Mouse (Mus musculus): ENCODE measurements at regions not wholly inside any gene's neighbourhood (a gene's known extent, or its start where the extent isn't known, plus 50 kb on each side); places are given as distances from the start of the nearest gene placed in this dataset.
"Not testable (repeated sequence)": the region's sequence is repeated elsewhere in the genome, so short reads cannot be mapped to it uniquely, and the experiment has no call there.

DNA sequence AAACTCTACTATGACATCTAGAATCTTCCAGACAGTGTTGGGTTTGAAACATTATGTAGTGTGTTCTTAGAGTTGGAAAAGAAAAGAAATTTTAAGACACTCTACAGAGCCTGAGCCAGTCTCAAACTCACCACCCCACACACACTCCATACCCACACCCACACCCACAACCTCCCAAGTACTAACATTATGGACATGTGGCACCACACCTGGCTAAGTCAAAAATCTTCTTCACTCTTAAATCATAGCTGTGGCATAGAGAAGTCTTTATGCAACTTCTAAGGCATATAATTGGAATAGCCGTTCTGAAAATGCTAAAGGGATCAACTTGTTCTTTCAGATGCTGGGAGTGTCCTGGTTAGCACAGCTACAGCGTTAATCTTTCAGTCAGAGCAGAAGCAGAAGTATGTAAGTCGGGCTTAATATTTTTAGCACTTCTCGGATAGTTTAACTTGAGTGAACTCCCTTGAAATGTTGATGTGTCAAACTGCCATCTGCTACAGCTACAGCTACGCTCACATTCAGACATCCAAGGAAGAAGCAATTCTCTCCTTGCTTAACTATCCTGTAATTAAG, 68.6 kb upstream of the Creb1 start:
- no peak for DNase-seq

GRCm38 (mm10) chr1:64461616-64462015, 70.8 kb upstream of the Creb1 start:
- not testable (repeated sequence) for DNase-seq

DNA sequence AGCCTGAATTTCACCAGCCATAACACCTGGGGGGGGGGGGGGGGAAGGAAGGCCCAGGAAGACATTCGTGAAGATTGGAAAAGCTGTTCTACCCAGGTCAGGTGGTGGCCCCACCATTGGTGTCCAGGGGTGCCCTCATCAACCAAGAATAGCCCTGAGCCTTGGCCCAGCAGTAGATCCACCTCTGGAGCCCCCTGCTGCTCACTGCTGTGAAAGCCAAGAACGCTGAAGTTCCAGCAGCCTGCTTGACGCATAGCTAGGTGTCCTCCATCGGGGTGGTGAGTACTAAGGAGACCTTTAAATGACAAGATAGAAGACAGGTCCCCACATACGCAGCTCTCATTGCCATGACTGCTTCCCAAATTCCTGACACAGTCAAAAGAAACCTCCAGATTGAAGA, 74.6 kb upstream of the Creb1 start:
- no peak for DNase-seq

GRCm38 (mm10) chr1:64449141-64449540, 83.3 kb upstream of the Creb1 start:
- no peak for DNase-seq

- peak; percentile 88 for DNase-seq
These were observed 84.4 kb upstream of the Creb1 start for GRCm38 (mm10) chr1:64448090-64448489.

- peak; percentile 31 for DNase-seq
These were observed 86.0 kb upstream of the Creb1 start for GRCm38 (mm10) chr1:64446492-64446891.

DNA sequence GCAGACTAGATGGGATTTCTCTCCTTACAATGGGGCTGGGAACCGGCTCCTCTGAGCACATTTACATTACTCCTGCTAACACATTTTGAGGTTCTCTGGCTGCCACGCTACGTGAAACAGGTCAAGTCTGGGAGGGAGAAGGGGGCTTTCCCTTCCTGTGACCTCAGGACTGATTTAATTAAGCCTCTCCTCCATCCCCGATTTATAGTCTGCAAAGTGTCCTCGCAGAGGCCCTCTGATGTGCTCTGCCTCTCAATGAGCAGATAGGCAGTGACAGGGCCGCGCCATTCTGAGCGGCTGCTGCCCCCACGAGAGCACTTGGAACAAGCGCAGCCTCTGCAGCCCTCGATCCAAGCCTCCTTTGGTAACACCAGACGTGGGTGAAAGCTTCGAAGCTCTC, 86.5 kb upstream of the Creb1 start:
- DNase-seq: peak; percentile 92

DNA sequence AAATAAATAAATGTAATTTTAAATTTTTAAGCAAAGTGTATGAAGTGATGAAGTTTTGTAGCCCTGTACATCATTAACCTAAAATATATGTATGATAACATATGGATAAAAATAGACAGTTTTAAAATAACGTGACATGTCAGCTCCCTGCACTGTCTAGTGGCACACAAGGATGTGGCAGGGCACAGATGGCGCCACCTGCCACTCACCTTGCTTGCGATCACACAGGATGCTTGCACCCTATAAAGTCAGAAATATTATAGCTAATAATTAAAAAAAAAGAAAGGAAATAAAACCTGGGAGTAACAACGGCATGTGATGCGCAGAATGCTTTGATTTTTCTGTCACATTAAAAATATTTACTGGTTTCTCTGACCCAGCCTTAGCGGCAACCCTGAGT, 89.0 kb upstream of the Creb1 start:
- DNase-seq: no peak

DNA sequence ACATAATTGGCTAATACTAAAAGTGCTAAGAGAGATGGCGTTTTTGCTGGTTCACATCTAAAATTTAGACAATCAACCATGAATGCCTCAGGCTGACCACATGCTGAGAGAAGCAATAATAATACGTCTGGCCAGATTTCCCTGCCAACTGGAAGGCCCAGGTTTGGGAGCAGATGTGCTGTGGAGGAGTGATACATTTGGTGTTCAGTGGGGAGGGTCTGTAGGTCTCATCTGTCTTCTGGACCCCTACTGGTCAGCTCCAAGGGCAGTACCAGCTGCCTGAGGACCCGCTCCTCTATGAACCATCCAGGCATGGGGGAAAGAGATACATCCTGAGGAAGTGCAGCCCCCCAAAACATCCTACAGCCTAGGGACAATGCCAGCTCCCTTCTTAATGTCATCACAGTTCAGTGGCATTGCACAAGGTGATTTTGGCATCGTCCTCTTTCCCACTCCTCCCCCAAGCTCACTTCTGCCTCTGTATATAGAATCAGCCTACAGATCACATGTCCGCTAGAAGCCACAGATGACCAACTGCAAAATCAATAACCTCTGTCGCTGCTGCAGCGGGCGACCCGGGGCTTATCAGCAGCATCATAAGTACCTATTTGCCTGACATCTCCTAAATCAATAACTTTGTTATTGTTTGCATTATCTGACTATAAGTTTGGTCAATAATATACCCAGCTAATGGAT, 90.1 kb upstream of the Creb1 start:
- DNase-seq: no peak

GRCm38 (mm10) chr1:64423256-64423655, 109.2 kb upstream of the Creb1 start:
- DNase-seq: no peak

- DNase-seq: no peak
These were observed 113.9 kb upstream of the Creb1 start for GRCm38 (mm10) chr1:64418567-64418966.

DNA sequence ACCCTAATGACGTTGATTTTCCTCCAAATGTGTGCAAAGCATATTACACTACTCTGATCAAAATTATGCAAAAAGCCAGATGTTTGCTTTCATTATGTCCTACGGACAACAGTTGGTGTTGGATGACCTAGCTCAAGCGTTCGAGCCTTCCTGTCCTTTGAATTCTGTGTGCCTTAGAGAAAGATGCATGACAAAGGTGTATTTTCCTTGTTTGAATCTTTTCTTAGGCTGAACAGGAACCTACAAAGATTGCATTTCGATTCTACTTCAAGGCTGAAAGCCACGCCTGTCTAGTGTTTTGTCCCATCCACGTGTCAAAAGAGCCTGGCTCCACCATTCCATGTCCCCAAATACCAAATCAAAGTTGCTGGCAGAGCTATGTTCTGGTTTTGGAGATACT, 116.5 kb upstream of the Creb1 start:
- DNase-seq: no peak

DNA sequence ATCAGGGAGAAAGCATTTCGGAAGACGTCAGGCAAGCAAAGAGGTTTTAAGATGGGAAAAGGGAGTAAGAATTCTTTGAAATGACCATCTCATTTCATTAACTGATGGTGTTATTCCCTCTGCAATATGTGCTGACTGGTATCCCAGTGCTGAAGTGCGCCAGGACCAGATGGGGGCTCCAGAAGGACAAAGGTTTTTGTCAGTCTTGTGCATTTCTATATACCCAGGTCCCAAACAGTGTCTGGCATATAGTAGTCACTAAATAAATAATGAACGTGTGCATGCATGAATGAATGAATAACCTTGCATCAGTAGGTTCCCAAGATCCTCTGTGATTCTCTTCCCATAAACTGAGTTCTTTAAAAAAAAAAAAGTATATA, 119.3 kb upstream of the Creb1 start:
- DNase-seq: peak; percentile 58

DNA sequence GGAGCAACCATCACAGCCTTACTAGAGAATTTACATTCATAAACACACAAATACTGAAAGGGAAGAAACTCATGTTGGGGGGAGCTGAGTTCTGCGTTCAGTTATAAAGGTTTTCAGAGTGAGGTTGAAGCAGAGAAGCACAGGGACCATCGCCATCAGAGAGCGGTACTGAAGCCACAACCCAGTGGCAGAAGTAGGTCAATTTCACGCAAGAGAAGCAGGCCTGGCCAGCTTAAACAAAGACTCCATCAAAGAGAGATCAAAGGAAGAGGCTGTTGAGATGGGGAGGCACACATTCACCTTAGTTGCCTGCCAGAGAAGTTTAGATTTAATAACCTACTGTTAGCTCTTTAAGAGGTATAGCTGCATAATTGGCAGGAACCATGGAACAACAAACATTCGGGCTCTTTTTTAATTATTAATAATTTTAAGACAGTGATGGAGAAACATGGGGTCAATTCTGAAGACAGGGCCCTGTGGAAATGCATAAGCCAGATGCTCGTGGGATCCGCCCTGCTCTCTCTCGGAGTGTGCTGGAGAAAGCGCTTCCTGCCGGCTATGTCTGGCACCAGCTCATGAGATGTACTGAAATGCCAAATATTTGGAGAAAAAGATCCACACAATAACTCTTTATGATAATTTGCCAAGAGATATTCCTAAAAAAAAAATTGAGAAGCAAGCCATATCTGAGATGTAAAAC, 119.8 kb upstream of the Creb1 start:
- peak; percentile 64 for DNase-seq

DNA sequence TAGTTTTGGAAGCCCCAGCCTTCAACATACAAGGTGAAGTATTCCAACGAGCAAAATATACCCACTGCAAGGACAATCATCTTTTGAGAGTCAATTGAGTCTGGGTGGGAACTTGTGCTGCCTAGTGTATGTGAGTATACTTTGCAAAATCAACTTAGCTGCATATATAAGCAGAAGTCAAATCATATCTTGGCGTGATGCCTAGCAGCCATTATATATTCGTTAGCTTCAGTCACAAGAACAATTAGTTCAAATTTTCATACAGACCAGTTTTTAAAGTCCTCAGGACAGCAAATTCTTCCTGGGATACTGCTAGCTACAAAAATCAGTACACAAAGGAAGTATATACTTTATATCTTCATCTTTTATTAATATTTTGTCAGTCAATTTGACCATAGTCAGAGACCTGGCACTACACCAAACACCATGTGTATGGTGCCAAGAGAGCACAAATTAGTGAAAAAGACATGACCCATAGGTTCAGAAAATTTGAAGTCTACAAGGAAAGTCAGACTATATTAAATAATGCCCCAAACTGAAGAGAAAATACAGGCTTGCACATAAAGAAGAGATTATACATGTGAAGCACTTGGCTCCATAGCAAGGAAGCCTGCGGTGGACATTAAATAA, 120.5 kb upstream of the Creb1 start:
- peak; percentile 69 for DNase-seq

GRCm38 (mm10) chr1:64408807-64409582, 123.5 kb upstream of the Creb1 start:
- peak; percentile 90 for DNase-seq

DNA sequence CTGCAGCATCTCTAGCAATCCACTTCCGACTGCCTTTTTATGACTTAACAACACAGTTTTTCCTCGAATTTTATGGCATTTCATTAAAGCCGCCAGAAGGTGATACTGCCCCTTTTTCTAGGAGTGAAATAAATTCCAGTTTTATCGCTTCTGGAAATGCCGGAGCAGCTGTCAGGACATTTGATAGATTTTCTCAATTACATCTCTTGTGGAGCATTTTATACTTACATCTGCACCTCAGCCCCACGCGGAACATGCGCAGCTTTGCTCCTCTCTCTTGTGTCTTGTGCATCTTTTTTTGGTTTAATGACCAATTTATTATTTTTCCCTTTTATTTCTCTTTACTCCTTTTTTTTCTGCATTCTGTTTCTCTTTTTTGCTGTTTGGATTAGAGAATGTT, 140.9 kb upstream of the Creb1 start:
- no peak for DNase-seq

GRCm38 (mm10) chr1:64381264-64381663, 151.2 kb upstream of the Creb1 start:
- DNase-seq: no peak

DNA sequence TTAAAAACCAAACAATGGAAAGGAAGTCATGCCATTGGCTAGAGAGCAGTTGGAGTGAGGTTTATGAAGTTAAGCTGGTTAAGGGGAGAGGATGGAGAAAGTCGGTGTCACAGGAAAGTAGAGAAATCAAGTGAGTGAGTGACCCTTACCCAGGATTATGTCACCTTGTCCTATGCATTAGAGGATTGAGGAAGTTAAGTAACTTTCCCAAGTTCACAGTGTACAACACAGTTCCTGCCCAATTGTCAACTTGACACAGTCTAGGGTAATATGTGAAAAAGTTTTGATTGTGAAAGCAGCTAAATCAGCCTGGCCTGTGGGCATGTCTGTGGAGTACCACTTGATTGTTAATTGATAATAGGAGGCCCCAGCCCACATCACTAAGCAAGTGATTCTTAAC, 156.0 kb upstream of the Creb1 start:
- not testable (repeated sequence) for DNase-seq

DNA sequence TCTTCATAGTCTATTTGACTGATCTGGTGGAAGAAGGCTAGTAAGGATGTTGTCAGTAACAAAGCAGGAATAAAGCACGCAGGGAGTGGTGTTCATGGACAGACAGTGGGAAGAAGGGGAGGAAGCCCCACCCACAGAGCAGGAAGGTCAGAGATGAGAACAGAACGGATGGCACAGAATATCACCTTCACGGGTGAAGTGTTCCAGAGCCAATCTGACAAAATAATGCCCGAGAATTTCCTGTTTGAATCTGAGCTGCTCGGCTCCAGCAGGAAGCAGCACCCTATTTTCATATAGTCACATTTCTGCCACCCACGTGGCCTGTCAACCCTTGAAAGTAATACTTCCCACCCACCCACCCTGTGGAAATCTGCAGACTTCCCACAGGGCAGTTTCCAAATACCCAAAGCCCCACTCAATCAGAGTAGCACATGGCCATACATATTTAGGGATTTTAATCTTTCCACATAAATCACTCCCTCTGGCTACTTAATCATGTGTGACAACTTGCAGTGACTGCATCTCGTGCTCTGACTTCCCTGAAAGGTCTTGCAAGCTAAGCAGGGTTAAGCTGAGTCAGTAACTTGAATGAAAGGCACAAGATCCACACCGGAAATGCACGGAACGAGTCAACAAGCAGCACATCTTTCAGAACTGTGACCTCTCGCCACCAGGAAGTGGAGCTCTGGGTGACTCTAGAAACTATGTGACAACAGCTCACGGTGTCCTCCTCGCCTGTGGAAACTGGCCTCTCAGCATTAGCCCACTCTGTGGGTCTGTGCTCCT, 158.0 kb upstream of the Creb1 start:
- no peak for DNase-seq

- no peak for DNase-seq
These were observed 168.3 kb upstream of the Creb1 start for GRCm38 (mm10) chr1:64364095-64364494.

GRCm38 (mm10) chr1:64361959-64362638, 170.3 kb upstream of the Creb1 start:
- no peak for DNase-seq
